Mouse (Mus musculus): ENCODE measurements around the gene St3gal4.

GRCm38 (mm10) chr9:35098762-35099161 is 20.3 kb downstream of the St3gal4 start:
- TF ChIP-seq POLR2A (IDR thresholded peaks at IDR 0.05; ENCODE audit: insufficient read depth, low read length): no peak
- TF ChIP-seq CTCF (IDR thresholded peaks at IDR 0.05; ENCODE audit: low read depth, low read length): no peak

Data from ES-Bruce4 (cell line).